Mouse (Mus musculus): ENCODE measurements around the gene Cog5. TPM values are rescaled to one million over a fixed set of nuclear protein-coding genes. Genes with fewer than 3 reads are reported as not detected.

Cog5 gene
- polyA plus RNA-seq, 1 experiment from 2014 or later, result 24.6 TPM

DNA sequence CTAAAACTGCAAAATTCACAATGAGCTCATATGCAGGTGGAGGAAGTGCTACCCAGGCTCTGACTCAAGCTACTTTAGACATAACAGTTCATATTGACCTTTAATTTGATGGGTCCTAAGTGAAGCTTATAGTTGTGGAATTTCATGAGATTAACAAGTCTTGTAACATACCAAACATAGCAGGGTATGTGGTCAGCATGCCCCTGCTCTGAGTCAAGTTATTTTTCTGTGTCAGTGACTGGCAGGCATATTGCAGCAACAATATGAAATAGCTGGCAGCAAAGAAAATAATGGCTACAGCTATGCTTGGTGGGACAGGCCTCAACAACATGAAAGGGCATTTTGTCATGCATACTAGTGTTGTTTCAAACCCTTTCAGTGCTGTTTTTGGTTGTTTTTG is 183.9 kb downstream of the Cog5 start:
- no peak for DNase-seq (ENCODE audit: low spot score)
- H3K9me3 ChIP-seq (replicated peaks), result no peaks in the 10 kb centered on the region
- H3K4me1 ChIP-seq, result peaks cover 20% of the 10 kb centered on the region
- H3K27ac ChIP-seq (replicated peaks), result no peak overlapping the region
- no peaks in the 10 kb centered on the region for H3K27me3 ChIP-seq (ENCODE audit: low read depth, poor library complexity, severe bottlenecking)
- H3K4me3 ChIP-seq, result no peak overlapping the region
- peaks cover 12% of the 10 kb centered on the region for H3K36me3 ChIP-seq

DNA sequence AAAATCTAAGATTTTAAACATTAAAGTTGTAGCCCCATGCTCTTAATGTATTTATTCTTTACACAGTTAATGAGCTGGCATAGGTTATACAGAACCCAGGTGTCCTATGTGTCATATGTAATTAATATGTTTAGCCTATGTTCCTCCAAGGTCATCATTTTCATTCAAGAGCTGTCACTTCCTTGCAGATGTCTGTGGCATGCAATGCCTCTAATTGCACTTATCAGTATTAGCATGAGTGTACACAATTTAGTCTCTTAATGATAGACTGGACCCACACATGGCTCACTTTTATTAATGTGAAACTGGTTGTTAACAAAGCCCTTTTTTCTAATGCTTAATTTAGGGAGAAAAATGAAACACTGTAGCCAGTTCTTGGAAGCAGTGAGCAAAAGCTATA is 184.6 kb downstream of the Cog5 start:
- Histone ChIP-seq H3K36me3 (peaks cover 12% of the 10 kb centered on the region), H3K4me1 (peaks cover 20% of the 10 kb centered on the region), H3K27me3 (ENCODE audit: low read depth, poor library complexity, severe bottlenecking) (no peaks in the 10 kb centered on the region), H3K4me3 (no peak overlapping the region), H3K27ac (replicated peaks) (no peak overlapping the region), H3K9me3 (replicated peaks) (no peaks in the 10 kb centered on the region)
- DNase-seq (ENCODE audit: low spot score), result no peak

DNA sequence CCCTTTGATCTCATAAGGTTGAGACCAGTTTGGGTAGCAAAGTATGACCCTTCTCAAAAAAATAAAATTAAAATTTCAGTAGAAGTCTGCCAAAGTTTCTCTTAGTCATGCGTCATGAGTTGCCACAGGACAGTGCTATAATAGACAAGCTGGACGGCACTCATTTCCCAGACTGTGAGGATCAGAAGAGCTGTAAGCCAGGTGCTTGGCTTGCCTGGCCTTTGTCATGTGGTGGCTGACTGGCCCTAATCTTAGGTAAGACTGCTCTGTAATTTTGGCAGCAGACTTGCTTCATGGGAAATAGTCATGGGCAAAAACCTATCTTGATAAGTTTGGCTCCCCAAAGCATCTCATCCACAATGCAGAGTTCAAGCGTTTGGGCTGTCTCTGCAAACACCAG is 191.4 kb downstream of the Cog5 start:
- Histone ChIP-seq H3K27ac (replicated peaks) (no peak overlapping the region), H3K36me3 (peaks cover 12% of the 10 kb centered on the region), H3K27me3 (ENCODE audit: low read depth, poor library complexity, severe bottlenecking) (no peaks in the 10 kb centered on the region), H3K4me1 (no peaks in the 10 kb centered on the region), H3K9me3 (replicated peaks) (no peaks in the 10 kb centered on the region), H3K4me3 (no peak overlapping the region)
- no peak for DNase-seq (ENCODE audit: low spot score)
- 96% methylated on average over 3 of the region's 3 CpGs for WGBS

DNA sequence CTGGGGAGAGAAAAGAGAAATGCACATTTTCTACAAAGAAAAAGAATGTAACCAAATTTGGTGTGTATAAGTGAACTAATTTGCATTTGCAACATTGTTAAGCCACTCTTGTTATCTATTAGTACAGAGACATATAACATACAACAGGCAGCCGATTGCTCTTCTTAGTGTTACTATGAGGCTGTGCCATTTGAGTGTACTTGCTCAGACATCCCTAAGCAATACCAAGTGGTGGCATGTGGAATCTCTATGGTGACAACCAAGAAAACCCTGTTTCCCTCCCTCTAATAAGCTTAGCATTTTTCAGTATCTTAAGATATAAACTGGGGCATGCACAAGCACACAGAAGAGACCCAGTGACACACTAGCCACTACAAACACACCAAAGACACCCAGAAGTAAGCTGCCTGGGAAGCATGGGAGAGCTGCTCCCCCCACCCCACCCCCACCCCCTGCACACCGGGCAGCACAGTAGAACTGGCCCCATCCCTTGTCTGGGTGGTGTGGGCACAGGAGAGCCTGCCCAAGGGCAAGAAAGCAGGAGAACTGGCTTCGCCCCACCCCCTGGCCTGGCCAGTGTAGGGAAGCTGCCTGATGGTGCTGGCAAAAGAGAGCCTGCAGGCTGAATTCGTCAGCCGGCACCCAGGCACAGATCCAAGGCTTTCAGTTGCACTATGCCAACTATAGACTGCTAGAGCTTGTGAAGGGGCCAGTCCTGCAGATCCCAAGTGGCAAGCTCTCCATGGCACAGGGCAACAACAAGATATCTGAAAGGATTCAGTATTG is 194.2 kb downstream of the Cog5 start:
- no peaks in the 10 kb centered on the region for H3K4me1 ChIP-seq
- H3K36me3 ChIP-seq, result no peaks in the 10 kb centered on the region
- no peaks in the 10 kb centered on the region for H3K27me3 ChIP-seq (ENCODE audit: low read depth, poor library complexity, severe bottlenecking)
- H3K4me3 ChIP-seq, result no peak overlapping the region
- 82% methylated on average over 5 of the region's 5 CpGs for WGBS
- no peak for DNase-seq (ENCODE audit: low spot score)
- H3K27ac ChIP-seq (replicated peaks), result no peak overlapping the region
- no peaks in the 10 kb centered on the region for H3K9me3 ChIP-seq (replicated peaks)

DNA sequence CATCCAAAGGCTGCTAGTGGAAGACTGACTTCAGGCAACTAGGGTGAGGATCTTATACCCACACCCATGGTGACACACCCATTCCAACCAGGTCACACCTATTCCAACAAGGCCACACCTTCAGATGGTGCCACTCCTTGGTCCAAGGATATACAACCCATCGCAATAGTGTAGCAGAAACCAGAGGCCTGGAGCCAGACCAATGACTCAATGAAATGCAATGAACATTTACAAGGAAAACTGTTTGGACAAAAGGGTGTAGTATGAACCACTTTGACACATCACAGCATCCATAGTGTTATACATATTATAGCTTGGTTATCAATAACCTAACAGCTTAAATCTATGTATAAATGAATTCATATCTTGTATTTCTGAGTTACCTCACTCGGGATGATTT is 194.9 kb downstream of the Cog5 start:
- no peak overlapping the region for H3K27ac ChIP-seq (replicated peaks)
- no peak overlapping the region for H3K4me3 ChIP-seq
- WGBS, result 96% methylated on average over 2 of the region's 2 CpGs
- no peaks in the 10 kb centered on the region for H3K36me3 ChIP-seq
- H3K4me1 ChIP-seq, result no peaks in the 10 kb centered on the region
- H3K9me3 ChIP-seq (replicated peaks), result no peaks in the 10 kb centered on the region
- H3K27me3 ChIP-seq (ENCODE audit: low read depth, poor library complexity, severe bottlenecking), result no peaks in the 10 kb centered on the region
- DNase-seq (ENCODE audit: low spot score), result no peak

DNA sequence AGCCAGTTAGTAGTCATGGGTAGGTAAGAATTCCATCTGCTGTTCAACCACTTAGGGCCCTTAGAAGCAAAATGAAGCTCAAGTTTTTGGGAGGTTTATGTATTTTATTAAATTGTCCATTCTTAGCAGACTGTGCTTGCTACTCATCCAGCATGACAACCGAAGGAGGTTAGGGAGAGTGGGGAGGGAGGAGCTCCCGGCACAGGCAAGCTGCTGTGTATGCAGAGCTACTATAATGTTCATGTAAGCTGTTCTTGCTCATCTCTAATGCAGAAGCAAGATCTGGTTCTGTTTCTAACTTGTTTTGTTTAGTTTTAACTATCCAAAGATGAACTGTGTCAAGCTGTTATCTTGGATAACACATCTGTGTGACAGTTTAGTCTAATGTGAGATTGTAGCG is 199.4 kb downstream of the Cog5 start:
- H3K4me3 ChIP-seq, result no peak overlapping the region
- DNase-seq (ENCODE audit: low spot score), result no peak
- WGBS, result 86% methylated on average over 3 of the region's 3 CpGs
- H3K4me1 ChIP-seq, result no peaks in the 10 kb centered on the region
- no peaks in the 10 kb centered on the region for H3K9me3 ChIP-seq (replicated peaks)
- no peaks in the 10 kb centered on the region for H3K27me3 ChIP-seq (ENCODE audit: low read depth, poor library complexity, severe bottlenecking)
- H3K27ac ChIP-seq (replicated peaks), result no peak overlapping the region
- no peaks in the 10 kb centered on the region for H3K36me3 ChIP-seq

DNA sequence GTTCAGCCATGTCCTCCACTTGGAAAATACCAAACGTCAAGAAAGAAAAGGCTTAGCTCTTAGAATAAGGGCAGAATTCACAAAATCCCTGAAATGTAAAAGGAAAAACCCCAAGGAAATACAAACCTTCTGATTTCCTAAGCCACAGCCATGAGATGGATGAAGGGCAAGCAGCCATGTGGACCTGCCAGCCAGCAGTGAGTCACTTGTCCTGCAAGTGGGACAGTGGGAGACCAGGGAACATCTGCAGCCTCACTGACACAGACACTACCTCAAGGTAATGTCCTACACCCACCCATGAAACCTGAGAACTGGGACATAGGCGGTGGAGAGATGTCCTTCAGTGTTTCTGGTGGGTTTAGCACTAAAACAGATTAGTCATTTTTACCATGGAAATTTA is 200.1 kb downstream of the Cog5 start:
- Histone ChIP-seq H3K4me3 (no peak overlapping the region), H3K36me3 (no peaks in the 10 kb centered on the region), H3K4me1 (no peaks in the 10 kb centered on the region), H3K9me3 (replicated peaks) (no peaks in the 10 kb centered on the region), H3K27me3 (ENCODE audit: low read depth, poor library complexity, severe bottlenecking) (no peaks in the 10 kb centered on the region), H3K27ac (replicated peaks) (no peak overlapping the region)
- no peak for DNase-seq (ENCODE audit: low spot score)
- WGBS, result 82% methylated on average over 2 of the region's 2 CpGs

DNA sequence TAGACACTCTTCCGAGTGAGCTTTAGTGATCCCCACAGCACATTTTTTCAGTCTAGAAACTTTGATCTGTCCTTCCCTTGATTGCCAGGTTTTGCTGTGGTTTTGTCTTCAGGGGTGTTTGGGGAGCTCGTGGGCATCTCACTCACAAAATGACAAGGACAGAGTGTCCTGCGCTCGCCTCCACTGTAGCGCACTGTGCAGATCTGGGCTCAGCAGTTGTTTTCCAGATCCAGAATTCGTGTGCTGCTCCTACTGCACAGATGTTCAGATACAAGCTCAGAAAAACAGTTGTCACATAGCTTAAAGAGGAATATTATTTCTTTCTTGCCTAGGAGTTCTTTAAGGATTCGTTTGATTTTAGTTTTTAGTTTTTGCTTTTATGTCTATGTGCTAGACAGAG is 203.1 kb downstream of the Cog5 start:
- 86% methylated on average over 7 of the region's 7 CpGs for WGBS
- no peak overlapping the region for H3K4me3 ChIP-seq
- no peaks in the 10 kb centered on the region for H3K36me3 ChIP-seq
- no peaks in the 10 kb centered on the region for H3K4me1 ChIP-seq
- H3K27ac ChIP-seq (replicated peaks), result no peak overlapping the region
- no peaks in the 10 kb centered on the region for H3K9me3 ChIP-seq (replicated peaks)
- no peak for DNase-seq (ENCODE audit: low spot score)
- no peaks in the 10 kb centered on the region for H3K27me3 ChIP-seq (ENCODE audit: low read depth, poor library complexity, severe bottlenecking)

DNA sequence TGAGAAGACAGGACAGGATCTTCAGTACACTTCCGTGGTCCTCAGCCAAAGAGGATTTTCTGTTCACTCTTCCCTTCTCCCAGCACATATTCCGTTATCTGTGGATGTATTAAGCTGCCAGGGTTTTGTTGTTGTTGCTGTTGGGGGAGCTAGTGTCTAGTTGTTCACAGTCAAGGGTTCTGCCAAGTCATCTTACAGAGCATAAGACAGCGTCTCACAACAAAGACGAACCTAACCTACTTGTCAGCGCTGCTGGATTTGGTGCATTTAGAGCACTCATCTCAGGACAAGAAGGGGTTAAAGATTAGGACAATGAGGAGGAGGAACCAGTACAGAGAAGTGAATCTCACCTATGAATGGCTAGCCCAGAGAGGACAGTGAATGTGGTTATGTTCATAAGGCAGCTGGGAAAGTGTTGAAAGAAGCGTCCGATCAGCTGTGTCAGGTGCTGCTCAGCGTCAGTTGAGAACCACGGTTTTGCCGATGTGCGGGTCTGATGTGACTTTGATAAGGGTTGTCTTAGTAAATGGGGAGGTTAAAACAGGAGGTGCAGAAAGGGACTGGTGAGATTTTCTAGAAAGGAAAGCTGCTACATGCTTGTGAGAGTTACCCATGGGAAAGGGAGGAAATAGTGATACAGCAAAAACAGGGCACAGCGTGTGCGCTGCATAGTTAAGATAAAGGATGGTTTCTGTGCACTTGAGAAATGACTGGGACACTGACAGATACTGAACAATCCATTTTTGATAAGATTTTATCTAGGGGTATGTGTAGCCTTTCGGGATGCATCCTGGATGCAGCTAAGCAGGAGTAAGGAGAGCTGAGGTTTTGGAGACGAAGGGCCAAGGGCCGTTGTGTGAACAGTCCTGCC is 208.2 kb downstream of the Cog5 start:
- DNase-seq (ENCODE audit: low spot score), result no peak
- Histone ChIP-seq H3K27ac (replicated peaks) (no peak overlapping the region), H3K9me3 (replicated peaks) (no peaks in the 10 kb centered on the region), H3K4me1 (no peaks in the 10 kb centered on the region), H3K36me3 (no peaks in the 10 kb centered on the region), H3K27me3 (ENCODE audit: low read depth, poor library complexity, severe bottlenecking) (no peaks in the 10 kb centered on the region), H3K4me3 (no peak overlapping the region)
- WGBS, result 93% methylated on average over 16 of the region's 16 CpGs

DNA sequence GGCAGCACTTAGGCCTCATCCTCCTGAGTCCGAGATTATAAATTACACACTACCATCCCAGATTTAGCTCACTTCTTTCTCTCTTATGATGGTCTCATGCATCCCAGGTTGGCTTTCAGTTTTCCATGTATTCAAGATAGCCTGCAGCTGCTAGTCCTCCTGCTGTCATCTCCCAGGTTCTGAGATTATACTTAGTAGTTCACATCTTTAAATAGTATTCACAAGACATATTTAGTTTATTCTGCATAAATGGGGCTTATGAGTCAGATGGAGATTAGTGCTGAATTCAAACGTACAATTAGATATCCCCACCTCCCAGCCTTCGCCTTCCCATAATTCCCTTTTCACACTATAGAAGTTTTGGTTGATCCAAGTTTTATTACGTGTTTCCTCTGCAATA is 222.1 kb downstream of the Cog5 start:
- H3K4me3 ChIP-seq, result no peak overlapping the region

DNA sequence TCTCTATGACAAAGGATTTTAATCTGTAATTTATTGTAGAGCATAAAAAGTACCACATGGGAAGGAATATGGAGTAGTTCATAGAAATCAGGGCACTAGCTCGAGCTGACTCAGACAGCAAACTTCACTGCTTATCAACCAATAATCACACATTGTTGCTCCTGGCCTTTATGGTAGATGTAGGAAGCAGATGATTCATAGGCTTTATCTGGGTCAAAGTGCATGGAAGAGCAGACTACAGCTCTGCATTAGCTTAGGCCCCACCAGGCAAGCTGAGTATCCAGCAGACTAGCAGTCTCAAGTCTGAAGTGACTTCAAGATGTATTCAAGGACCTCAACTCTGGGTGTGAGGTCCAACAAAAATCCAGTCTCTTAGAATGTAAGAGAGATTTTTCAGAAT is 228.1 kb downstream of the Cog5 start:
- H3K27ac ChIP-seq (replicated peaks), result no peak overlapping the region
- peaks cover 16% of the 10 kb centered on the region for H3K36me3 ChIP-seq
- WGBS, result 95% methylated on average over 1 of the region's 1 CpGs
- H3K9me3 ChIP-seq (replicated peaks), result no peaks in the 10 kb centered on the region
- H3K4me3 ChIP-seq, result no peak overlapping the region
- DNase-seq (ENCODE audit: low spot score), result no peak
- H3K27me3 ChIP-seq (ENCODE audit: low read depth, poor library complexity, severe bottlenecking), result no peaks in the 10 kb centered on the region
- H3K4me1 ChIP-seq, result no peaks in the 10 kb centered on the region

More for the DNA sequence above, 222.1 kb downstream of the Cog5 start:
- WGBS, result 92% methylated on average over 4 of the region's 4 CpGs
- H3K27ac ChIP-seq (replicated peaks), result no peak overlapping the region
- no peak for DNase-seq (ENCODE audit: low spot score)
- H3K36me3 ChIP-seq, result no peaks in the 10 kb centered on the region
- H3K9me3 ChIP-seq (replicated peaks), result no peaks in the 10 kb centered on the region
- H3K27me3 ChIP-seq (ENCODE audit: low read depth, poor library complexity, severe bottlenecking), result no peaks in the 10 kb centered on the region
- no peaks in the 10 kb centered on the region for H3K4me1 ChIP-seq

DNA sequence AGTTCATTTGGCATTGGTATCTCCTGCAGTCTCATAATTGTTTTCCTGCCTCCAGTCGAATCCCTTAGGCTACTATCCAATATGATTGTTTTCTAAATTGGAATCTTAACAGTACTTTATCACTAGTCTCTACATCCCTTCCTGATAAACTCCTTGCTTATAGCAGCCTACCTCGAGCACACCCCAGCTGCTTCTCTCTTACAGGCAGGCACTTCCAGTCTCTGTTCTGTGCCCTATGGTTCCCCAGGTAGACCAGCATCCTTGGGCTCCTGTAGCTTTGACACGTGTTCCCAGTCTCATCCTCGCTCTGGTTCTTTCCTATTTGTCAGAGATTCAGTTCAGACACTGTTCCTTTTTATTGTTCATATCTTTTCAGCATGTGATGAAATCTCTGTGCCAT is 229.7 kb downstream of the Cog5 start:
- Histone ChIP-seq H3K27ac (replicated peaks) (no peak overlapping the region), H3K4me1 (no peaks in the 10 kb centered on the region), H3K4me3 (no peak overlapping the region), H3K36me3 (peaks cover 16% of the 10 kb centered on the region), H3K9me3 (replicated peaks) (no peaks in the 10 kb centered on the region), H3K27me3 (ENCODE audit: low read depth, poor library complexity, severe bottlenecking) (no peaks in the 10 kb centered on the region)
- no peak for DNase-seq (ENCODE audit: low spot score)
- WGBS, result 89% methylated on average over 4 of the region's 4 CpGs

DNA sequence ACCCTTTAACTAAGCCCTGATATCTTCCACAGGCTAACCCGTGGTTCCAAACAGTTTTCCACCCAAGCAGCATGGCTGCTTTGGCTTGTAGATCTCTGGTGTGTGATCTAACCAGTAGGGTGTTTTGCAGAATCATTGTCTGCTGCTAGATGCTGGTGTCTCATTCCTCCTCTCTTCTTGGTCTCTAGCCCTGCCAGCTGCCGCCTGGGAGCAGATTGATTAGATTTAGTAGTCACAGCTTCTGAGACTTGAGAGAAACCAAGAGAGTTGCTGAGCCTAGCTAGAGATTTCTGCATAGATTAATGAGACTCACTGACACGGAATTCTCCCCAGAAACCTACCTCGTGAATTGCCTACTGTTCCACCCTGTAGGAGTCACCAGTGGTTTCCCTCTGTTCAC is 230.4 kb downstream of the Cog5 start:
- WGBS, result 93% methylated on average over 4 of the region's 4 CpGs

More for the DNA sequence above, 230.4 kb downstream of the Cog5 start:
- Histone ChIP-seq H3K4me1 (peaks cover 3% of the 10 kb centered on the region), H3K4me3 (no peak overlapping the region), H3K36me3 (peaks cover 16% of the 10 kb centered on the region), H3K9me3 (replicated peaks) (no peaks in the 10 kb centered on the region), H3K27ac (replicated peaks) (no peak overlapping the region), H3K27me3 (ENCODE audit: low read depth, poor library complexity, severe bottlenecking) (no peaks in the 10 kb centered on the region)
- no peak for DNase-seq (ENCODE audit: low spot score)
